Mouse (Mus musculus): ENCODE results near the gene Dnaaf2.

GRCm38 (mm10) chr12:69185371-69185770 lies 12.9 kb downstream of the Dnaaf2 start:
- no peak for TF ChIP-seq CTCF (IDR thresholded peaks at IDR 0.05; ENCODE audit: insufficient read depth, low read length)
- TF ChIP-seq POLR2A (IDR thresholded peaks at IDR 0.05; ENCODE audit: borderline replicate concordance, extremely low read depth, low read depth, low read length) = no peak

Data from lung, adult 2 months (tissue).